Mouse (Mus musculus) liver, embryonic 12.5 days (tissue): ENCODE data around the gene AW146154. TPM values are rescaled to one million over a fixed set of nuclear protein-coding genes. Genes with fewer than 3 reads are reported as not detected.
"Not testable (repeated sequence)": the region's sequence is repeated elsewhere in the genome, so short reads cannot be mapped to it uniquely, and the experiment has no call there.

Experiments
- ATAC-seq: fragments of 200-750 bp; cut with Nextera tagmentation; 2 replicates; pipeline ENCODE4 v1.8.0; 2017; ENCODE audit warnings: moderate number of reproducible peaks, mild to moderate bottlenecking, moderate library complexity
- H3K27ac ChIP-seq: fragments of 300-500 bp; sonication (generic); 2 replicates; pipeline ENCODE4 v1.5.1; 2016; ENCODE audit warnings: mild to moderate bottlenecking
- H3K27me3 ChIP-seq: fragments of 300-500 bp; sonication (generic); replicated peaks from 2 replicates; pipeline ENCODE4 v1.6.1; 2016; ENCODE audit warnings: mild to moderate bottlenecking, moderate library complexity
- H3K36me3 ChIP-seq: fragments of 300-500 bp; sonication (generic); 2 replicates; pipeline ENCODE4 v1.6.1; 2016; ENCODE audit warnings: mild to moderate bottlenecking, moderate library complexity
- H3K4me1 ChIP-seq: fragments of 300-500 bp; sonication (generic); 2 replicates; pipeline ENCODE4 v1.6.1; 2016
- H3K4me2 ChIP-seq: fragments of 300-500 bp; sonication (generic); 2 replicates; pipeline ENCODE4 v1.6.1; 2016; ENCODE audit warnings: mild to moderate bottlenecking, moderate library complexity
- H3K4me3 ChIP-seq: fragments of 300-500 bp; sonication (generic); 2 replicates; pipeline ENCODE4 v1.5.1; 2016; ENCODE audit warnings: mild to moderate bottlenecking, moderate library complexity
- H3K9ac ChIP-seq: fragments of 300-500 bp; sonication (generic); 2 replicates; pipeline ENCODE4 v1.6.1; 2016; ENCODE audit warnings: mild to moderate bottlenecking, moderate library complexity
- H3K9me3 ChIP-seq: fragments of 300-500 bp; sonication (generic); replicated peaks from 2 replicates; pipeline ENCODE4 v1.6.1; 2016; ENCODE audit warnings: mild to moderate bottlenecking, moderate library complexity
- WGBS: fragments of 180-500 bp; shearing (Covaris S2); methylation state at CpG from one replicate; pipeline ENCODE4 v1.1.7; 2016; ENCODE audit not compliant: insufficient replicate concordance; 5-methylcytosine and 5-hydroxymethylcytosine counted together
- polyA plus RNA-seq: library from polyadenylated mRNA; unstranded; fragments of >200 nt; fragmentation: Nextera tagmentation; extraction: Ambion mirVana; gene quantifications from 2 replicates; pipeline ENCODE4 v1.2.1, GENCODE M21; 2016

Gene AW146154
- 4.1 and 4.5 TPM in 2 replicates for polyA plus RNA-seq

DNA sequence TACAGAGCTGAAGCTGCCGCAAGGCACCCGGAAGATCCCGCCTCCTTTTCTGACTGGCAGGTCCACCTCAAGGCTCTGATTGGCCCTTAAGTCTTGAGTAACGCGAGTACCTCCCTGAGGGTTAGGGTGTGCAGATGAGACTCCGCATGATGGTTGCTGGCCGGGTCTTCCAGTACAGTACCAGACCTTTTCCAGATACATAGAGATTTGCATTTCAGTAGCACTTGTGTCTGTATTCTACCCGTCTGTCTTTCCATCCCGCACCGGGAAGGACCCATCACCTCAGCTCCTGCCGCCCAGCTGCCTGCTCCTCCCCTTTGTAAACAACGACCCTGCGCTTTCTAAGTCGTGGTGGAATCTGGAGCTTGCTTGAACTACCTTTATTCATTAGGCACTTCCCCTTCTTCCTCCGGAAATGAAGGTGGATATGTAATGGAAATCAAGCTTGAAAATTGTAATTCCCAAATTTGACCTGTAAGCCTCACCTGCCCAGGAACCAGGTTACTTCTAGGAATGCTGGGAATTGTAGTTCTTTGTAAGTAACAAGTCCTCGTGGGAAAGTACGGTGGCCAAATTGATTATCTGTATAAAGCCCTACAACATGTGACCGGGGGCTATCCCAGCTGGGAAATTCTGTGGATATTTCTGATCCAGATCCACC lies at the start of gene AW146154, which contains the start of gene Gm20449:
Gene AW146154 (minus strand): TSS at position 502 of the 661 bp plus-strand sequence.
Gene Gm20449 (minus strand): TSS at position 29 of the 661 bp plus-strand sequence.
- Histone ChIP-seq H3K9ac (peak within 1 kb of the TSS; percentile 70), H3K9me3 (no peaks in the 10 kb centered on the region), H3K27me3 (no peaks in the 10 kb centered on the region), H3K4me1 (peaks cover 8% of the 10 kb centered on the region; the same call in 1 of the 2 replicates), H3K27ac (peak within 1 kb of the TSS; percentile 74), H3K36me3 (peaks cover 12% of the 10 kb centered on the region), H3K4me2 (peak within 1 kb of the TSS; percentile 82), H3K4me3 (peak within 1 kb of the TSS; percentile 76)
- under 1% methylated on average over 18 of the region's 18 CpGs for WGBS
- peak; percentile 98 for ATAC-seq

DNA sequence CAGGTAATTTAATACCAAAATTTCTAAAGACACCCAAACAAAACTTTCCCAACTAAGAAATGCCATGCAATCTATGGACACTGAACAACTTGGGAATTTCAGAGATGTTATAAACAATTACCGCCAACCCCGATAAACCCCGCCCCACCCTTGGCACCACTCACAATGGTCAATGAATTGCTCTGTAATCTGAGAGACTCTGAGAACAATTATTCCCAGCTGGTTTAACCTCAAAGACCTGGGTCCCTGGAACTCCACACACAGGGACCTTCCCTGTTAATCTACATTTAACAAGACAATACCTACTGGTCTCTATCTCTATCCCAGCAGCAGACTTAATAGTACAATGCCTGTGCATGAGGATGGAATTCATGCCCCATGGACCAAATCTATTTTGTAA lies 13.0 kb upstream of the AW146154 start:
- ATAC-seq = no peak
- H3K9ac ChIP-seq = no peak overlapping the region

DNA sequence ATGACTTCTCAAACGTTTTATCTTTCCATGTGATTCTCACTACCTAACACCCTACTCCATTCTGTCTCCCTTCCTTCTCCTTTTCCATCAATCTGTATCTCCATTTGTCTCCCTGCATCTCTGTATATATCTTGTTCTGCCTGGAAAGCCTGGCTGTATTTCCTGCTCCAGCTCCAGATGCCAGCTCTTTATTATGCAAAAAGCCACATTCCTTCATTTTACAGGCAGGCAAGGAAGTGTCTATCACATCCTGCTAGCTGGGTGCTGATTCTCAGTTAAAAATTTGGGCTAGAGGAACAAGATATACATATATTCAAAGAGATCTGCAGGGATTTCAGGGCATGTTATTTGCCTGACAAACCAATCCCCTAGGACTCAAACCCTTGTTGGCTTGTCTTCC lies 12.5 kb upstream of the AW146154 start:
- no peak overlapping the region for H3K27ac ChIP-seq
- WGBS = 4% methylated on average over 1 of the region's 1 CpGs
- ATAC-seq = no peak

More for the DNA sequence above, 13.0 kb upstream of the AW146154 start:
- Histone ChIP-seq H3K4me2 (no peak overlapping the region), H3K4me3 (no peak overlapping the region), H3K9me3 (no peaks in the 10 kb centered on the region), H3K27me3 (no peaks in the 10 kb centered on the region), H3K36me3 (no peaks in the 10 kb centered on the region), H3K27ac (no peak overlapping the region), H3K4me1 (no peaks in the 10 kb centered on the region)
- WGBS = 75% methylated on average over 3 of the region's 3 CpGs

DNA sequence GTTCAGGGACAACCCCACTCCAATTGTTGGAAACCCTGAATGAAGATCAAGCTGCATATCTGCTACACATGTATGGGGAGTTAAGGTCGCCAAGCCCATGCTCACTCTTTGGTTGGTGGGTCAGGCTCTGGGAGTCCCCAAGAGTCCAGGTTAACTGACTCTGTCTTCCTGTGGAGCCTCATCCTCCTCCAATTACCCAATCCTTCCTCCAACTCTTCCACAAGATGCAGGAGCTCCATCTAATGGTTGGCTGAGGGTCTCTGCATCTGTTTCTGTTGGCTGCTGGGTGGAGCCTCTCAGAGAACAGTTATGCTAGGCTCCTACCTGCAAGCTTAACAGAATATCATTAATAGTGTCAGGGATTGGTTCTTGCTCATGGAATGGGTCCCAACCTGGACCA lies 2.7 kb upstream of the AW146154 start:
- peaks cover 8% of the 10 kb centered on the region; the same call in 1 of the 2 replicates for H3K4me1 ChIP-seq
- no peak for ATAC-seq
- H3K9ac ChIP-seq = no peak overlapping the region
- WGBS = 41% methylated on average over 1 of the region's 1 CpGs
- no peaks in the 10 kb centered on the region for H3K36me3 ChIP-seq
- no peak overlapping the region for H3K4me3 ChIP-seq
- no peak overlapping the region for H3K4me2 ChIP-seq
- H3K9me3 ChIP-seq = no peaks in the 10 kb centered on the region
- H3K27ac ChIP-seq = no peak overlapping the region
- H3K27me3 ChIP-seq = no peaks in the 10 kb centered on the region

More for the DNA sequence above, 12.5 kb upstream of the AW146154 start:
- Histone ChIP-seq H3K4me3 (no peak overlapping the region), H3K9ac (no peak overlapping the region), H3K27me3 (no peaks in the 10 kb centered on the region), H3K9me3 (no peaks in the 10 kb centered on the region), H3K36me3 (no peaks in the 10 kb centered on the region), H3K4me1 (no peaks in the 10 kb centered on the region), H3K4me2 (no peak overlapping the region)

DNA sequence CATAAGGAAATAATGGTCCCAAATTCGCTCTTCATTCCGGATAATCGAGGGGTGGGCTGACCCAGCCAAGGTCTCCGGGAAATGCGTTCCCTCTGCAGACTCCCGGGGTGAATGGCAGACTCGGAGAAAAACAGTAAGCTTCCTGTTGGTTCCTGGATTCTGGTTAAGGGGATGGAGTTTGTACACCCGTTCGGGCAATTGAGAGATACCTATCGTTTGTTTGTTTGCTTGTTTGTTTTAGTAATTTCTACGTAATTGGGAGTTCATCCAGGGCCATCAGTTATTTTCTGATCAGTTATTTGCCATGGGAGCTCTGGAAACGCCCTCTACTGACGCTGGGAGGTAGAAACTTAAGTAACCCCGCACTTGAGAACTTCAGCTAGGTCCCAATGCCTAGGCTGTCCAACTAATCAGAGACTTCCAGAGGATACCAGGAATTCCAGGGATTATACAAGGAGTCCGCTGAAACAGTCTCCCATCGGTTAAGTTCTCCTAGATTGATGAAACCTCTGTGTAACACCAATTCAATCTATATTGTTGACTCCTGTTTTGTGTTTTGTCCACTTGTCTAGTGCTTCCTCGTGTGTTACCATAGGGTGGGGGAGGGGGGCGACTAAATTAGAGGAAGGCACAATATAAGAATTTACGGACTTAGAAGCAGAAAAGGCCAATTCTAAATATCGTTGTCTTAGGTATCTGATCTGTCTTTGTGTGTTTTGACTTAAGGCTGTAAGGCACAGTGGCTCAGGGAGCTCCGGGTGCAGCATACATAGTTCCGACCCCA lies 653 bp upstream of the AW146154 start:
- ATAC-seq = no peak
- no peaks in the 10 kb centered on the region for H3K27me3 ChIP-seq
- peak overlapping the region; percentile 70 for H3K9ac ChIP-seq
- peaks cover 8% of the 10 kb centered on the region; the same call in 1 of the 2 replicates for H3K4me1 ChIP-seq
- H3K4me2 ChIP-seq = peak overlapping the region; percentile 82
- H3K27ac ChIP-seq = no peak overlapping the region; the same call in 1 of the 2 replicates
- WGBS = 13% methylated on average over 22 of the region's 22 CpGs
- H3K9me3 ChIP-seq = no peaks in the 10 kb centered on the region
- H3K4me3 ChIP-seq = peak overlapping the region; percentile 76
- peaks cover 4% of the 10 kb centered on the region; the same call in 1 of the 2 replicates for H3K36me3 ChIP-seq

DNA sequence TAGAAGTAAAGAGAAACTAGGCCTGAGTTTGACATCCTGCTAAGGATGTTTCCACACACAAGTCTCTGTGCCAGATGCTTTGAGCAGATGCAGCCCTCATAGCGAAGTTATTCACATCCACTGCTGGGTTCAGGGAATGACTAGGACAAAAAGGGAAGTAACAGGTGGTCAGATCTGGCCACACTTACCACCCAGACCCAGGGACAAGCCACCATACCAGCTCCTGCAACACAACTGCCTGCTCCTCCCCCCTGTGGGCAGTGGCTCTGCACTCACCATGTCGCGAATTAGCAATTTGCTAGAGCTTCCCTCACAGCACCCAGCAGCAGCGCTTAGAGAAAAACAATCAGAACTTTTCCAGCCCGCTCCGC lies 687 bp downstream of the AW146154 start:
- WGBS = under 1% methylated on average over 6 of the region's 6 CpGs
- H3K27ac ChIP-seq = peak overlapping the region; percentile 74

DNA sequence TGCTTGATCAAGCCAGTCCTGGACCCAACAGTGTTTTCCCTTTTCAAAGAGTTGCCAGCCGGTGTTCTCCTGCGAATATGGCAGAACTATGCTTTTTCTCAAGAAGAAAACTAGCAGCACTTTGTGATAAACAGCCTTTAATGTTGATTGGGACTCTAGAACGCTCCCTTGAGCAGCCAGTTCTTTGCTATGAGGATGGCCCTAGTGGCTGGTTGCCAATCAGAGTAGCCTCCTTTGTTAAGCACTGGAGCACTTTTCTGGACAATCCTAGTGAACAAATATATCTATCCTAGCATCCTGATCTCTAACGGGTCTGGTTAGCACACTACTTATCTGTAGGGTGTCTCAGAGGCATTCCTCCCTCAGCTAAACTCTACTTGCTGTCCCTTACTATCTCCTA lies 1.2 kb downstream of the AW146154 start:
- not testable (repeated sequence) for H3K27ac ChIP-seq, H3K9me3 ChIP-seq, H3K27me3 ChIP-seq, H3K4me1 ChIP-seq, H3K9ac ChIP-seq, ATAC-seq
- Histone ChIP-seq H3K4me3 (peak overlapping the region; percentile 76), H3K36me3 (peaks cover 19% of the 10 kb centered on the region), H3K4me2 (peak overlapping the region; percentile 82)
- 63% methylated on average over 3 of the region's 4 CpGs for WGBS

More for the DNA sequence above, 687 bp downstream of the AW146154 start:
- H3K9ac ChIP-seq = peak overlapping the region; percentile 70
- peak overlapping the region; percentile 76 for H3K4me3 ChIP-seq
- not testable (repeated sequence) for H3K27me3 ChIP-seq, H3K9me3 ChIP-seq, H3K4me1 ChIP-seq
- peak; percentile 66 for ATAC-seq
- peaks cover 17% of the 10 kb centered on the region for H3K36me3 ChIP-seq
- H3K4me2 ChIP-seq = peak overlapping the region; percentile 82

DNA sequence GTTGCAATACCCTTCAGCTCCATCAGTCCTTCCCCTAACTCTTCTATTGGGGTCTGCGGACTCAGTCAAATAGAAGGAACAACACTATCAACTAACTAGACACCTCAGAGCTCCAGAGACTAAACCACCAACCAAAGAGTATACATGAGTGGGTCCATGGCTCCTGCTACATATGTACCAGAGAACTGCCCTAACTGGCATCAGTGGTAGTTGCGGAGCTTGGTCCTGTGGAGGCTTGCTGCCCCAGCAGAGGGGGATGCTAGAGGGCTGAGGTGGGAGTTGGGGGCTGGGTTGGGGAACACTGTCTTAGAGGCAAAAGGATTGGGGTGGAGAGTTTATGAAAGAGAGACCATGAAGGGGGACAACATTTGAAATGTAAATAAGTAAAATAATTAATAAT lies 1.8 kb downstream of the AW146154 start:
- no peak overlapping the region for H3K4me2 ChIP-seq
- no peaks in the 10 kb centered on the region for H3K27me3 ChIP-seq
- H3K27ac ChIP-seq = no peak overlapping the region
- 87% methylated on average over 2 of the region's 2 CpGs for WGBS
- ATAC-seq = no peak
- no peak overlapping the region for H3K9ac ChIP-seq
- peaks cover 19% of the 10 kb centered on the region for H3K36me3 ChIP-seq
- peaks cover 8% of the 10 kb centered on the region; the same call in 1 of the 2 replicates for H3K4me1 ChIP-seq
- no peak overlapping the region for H3K4me3 ChIP-seq
- H3K9me3 ChIP-seq = no peaks in the 10 kb centered on the region

DNA sequence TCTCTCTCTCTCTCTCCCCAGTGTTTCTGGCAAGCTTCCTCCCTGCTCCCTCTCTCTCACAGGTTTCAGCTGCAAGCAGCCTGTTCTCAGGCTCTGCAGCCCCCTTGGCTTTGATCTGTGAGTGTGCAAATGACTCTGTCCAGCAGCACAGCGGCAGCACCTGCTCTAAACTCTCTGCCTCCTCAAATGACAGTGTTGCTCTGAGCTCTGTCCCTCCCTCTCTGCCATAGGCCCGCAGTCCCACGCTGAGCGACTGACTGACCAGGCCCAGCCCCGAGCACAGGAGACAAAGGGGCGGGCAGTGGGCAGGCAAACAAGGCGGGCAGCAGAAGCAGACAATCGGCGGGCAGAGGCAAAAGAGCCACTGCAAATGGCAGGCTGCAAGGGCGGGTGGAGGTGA lies 47.8 kb downstream of the AW146154 start:
- no peak overlapping the region for H3K4me2 ChIP-seq
- WGBS = 18% methylated on average over 10 of the region's 10 CpGs
- no peaks in the 10 kb centered on the region for H3K4me1 ChIP-seq
- ATAC-seq = no peak
- no peak overlapping the region for H3K27ac ChIP-seq
- H3K9ac ChIP-seq = no peak overlapping the region
- H3K27me3 ChIP-seq = no peaks in the 10 kb centered on the region
- no peaks in the 10 kb centered on the region for H3K36me3 ChIP-seq
- peaks cover 3% of the 10 kb centered on the region; the same call in 1 of the 2 replicates for H3K9me3 ChIP-seq
- no peak overlapping the region for H3K4me3 ChIP-seq

DNA sequence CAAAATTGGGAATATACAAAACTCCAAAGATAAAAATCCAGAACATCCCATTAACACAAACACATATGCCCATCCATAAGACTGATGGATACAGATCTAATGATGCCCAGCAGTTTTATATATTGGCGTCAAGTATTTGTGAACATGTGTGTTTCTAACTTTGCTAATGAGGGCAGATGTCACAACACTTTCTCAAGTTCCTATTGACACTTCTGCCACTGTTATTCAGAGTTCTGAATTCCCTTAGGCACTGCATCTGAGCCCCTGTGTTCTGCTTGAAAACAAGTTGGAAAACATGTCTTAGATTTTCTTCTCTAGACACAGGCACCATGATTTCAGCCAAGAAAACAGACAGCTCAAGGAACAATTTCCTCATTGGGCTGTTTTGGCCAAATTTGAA lies 51.1 kb downstream of the AW146154 start, which contains the start of gene Vmn2r57:
Gene Vmn2r57 (minus strand): TSS at position 101 of the 400 bp plus-strand sequence.
- ATAC-seq, H3K27ac ChIP-seq, H3K4me1 ChIP-seq, H3K4me3 ChIP-seq, H3K9me3 ChIP-seq, H3K36me3 ChIP-seq, H3K9ac ChIP-seq, H3K4me2 ChIP-seq, H3K27me3 ChIP-seq: not testable (repeated sequence)
- WGBS = 51% methylated on average over 1 of the region's 1 CpGs
